Mouse (Mus musculus): Measurements from ENCODE around the gene Olfr1445. TPM values are rescaled to one million over a fixed set of nuclear protein-coding genes. Genes with fewer than 3 reads are reported as not detected.

Gene Olfr1445
- polyA plus RNA-seq (2017; shearing (Covaris generic)), result not detected

GRCm38 (mm10) chr19:12883555-12883954, at the start of gene Olfr1445:
Gene Olfr1445, plus strand, starts transcription at chr19:12883855.

GRCm38 (mm10) chr19:12846382-12846781, 37.3 kb upstream of the Olfr1445 start, which contains the start of gene Gm5244:
Gene Gm5244, plus strand, starts transcription at chr19:12846682.

GRCm38 (mm10) chr19:12856983-12857382, 26.7 kb upstream of the Olfr1445 start, which contains the start of gene Olfr1444:
Gene Olfr1444, plus strand, starts transcription at chr19:12857283.

GRCm38 (mm10) chr19:12893424-12893823, 9.8 kb downstream of the Olfr1445 start, which contains the start of gene Olfr1446:
Gene Olfr1446, minus strand, starts transcription at chr19:12893524.

GRCm38 (mm10) chr19:12903643-12904042, 20.0 kb downstream of the Olfr1445 start, which contains the start of gene Olfr1447:
Gene Olfr1447, minus strand, starts transcription at chr19:12903743.

GRCm38 (mm10) chr19:12924319-12924718, 40.7 kb downstream of the Olfr1445 start, which contains the start of gene Olfr1448:
Gene Olfr1448, minus strand, starts transcription at chr19:12924419.

GRCm38 (mm10) chr19:12930540-12930939, 46.9 kb downstream of the Olfr1445 start, which contains the start of gene Olfr1449:
Gene Olfr1449, plus strand, starts transcription at chr19:12930840.

Other genes with a start within 250 kb of the Olfr1445 start
- not detected for gene Olfr1442, start 213.4 kb upstream of the Olfr1445 start, polyA plus RNA-seq (2017; shearing (Covaris generic))
- gene Olfr1443, start 205.7 kb upstream of the Olfr1445 start, polyA plus RNA-seq (2017; shearing (Covaris generic)), result not detected
- gene Keg1, start 188.1 kb upstream of the Olfr1445 start, polyA plus RNA-seq (2017; shearing (Covaris generic)), result not detected
- gene Cntf, start 118.2 kb upstream of the Olfr1445 start, polyA plus RNA-seq (2017; shearing (Covaris generic)), result 1.1 TPM
- gene Zfp91, start 87.7 kb upstream of the Olfr1445 start, polyA plus RNA-seq (2017; shearing (Covaris generic)), result 8.7 TPM
- gene Lpxn, start 87.7 kb upstream of the Olfr1445 start, polyA plus RNA-seq (2017; shearing (Covaris generic)), result 291 TPM
- not detected for gene Gm5244, start 37.2 kb upstream of the Olfr1445 start, polyA plus RNA-seq (2017; shearing (Covaris generic))
- 0.68 TPM for gene Olfr1444, start 26.6 kb upstream of the Olfr1445 start, polyA plus RNA-seq (2017; shearing (Covaris generic))
- gene Olfr1446, start 9.7 kb downstream of the Olfr1445 start, polyA plus RNA-seq (2017; shearing (Covaris generic)), result not detected
- not detected for gene Olfr1447, start 19.9 kb downstream of the Olfr1445 start, polyA plus RNA-seq (2017; shearing (Covaris generic))
- gene Olfr1448, start 40.6 kb downstream of the Olfr1445 start, polyA plus RNA-seq (2017; shearing (Covaris generic)), result not detected
- not detected for gene Olfr1449, start 47.0 kb downstream of the Olfr1445 start, polyA plus RNA-seq (2017; shearing (Covaris generic))
- not detected for gene Olfr1450, start 66.4 kb downstream of the Olfr1445 start, polyA plus RNA-seq (2017; shearing (Covaris generic))
- gene Olfr1451, start 111.2 kb downstream of the Olfr1445 start, polyA plus RNA-seq (2017; shearing (Covaris generic)), result not detected
- 0.32 TPM for gene Olfr1453, start 144.5 kb downstream of the Olfr1445 start, polyA plus RNA-seq (2017; shearing (Covaris generic))
- not detected for gene Olfr1454, start 176.8 kb downstream of the Olfr1445 start, polyA plus RNA-seq (2017; shearing (Covaris generic))
- gene Olfr1457, start 214.0 kb downstream of the Olfr1445 start, polyA plus RNA-seq (2017; shearing (Covaris generic)), result not detected
- not detected for gene Olfr1458, start 222.9 kb downstream of the Olfr1445 start, polyA plus RNA-seq (2017; shearing (Covaris generic))